13 mouse cellular contexts compared by ENCODE assay signal in the genomic region with DNA sequence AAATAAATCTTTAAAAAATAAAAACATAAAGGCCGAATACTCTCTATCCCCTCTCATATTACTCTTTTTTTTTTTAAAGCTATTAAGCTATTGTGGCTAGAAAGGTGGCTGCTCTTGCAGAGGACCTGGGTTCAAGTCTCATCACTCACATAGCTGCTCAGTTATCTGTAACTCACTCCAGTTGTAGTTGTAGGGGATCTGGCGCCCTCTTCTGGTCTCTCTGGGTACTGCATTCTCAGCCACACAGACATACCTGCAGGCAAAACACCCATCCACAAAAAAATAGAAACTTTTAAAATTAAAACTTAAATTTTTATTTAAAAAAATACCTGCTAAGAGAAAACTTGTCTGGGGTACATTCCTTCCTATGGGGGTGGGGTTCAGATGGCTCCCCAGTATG.
DNase-seq lines count a peak whose midpoint lies in the region; ATAC-seq and TF ChIP-seq lines count a peak whose summit lies in the region.
"Had no signal": no experiment of that assay in that cellular context is flagged by ENCODE, and none has a peak within 500 bp of the region (broad histone marks: within the 10 kb centered on the region; RNA-seq: fewer than 3 reads in every experiment).

No protein-coding gene starts in this region.

- no peaks in the 10 kb centered on the region for H3K4me1 ChIP-seq in kidney, adult 2 months (ENCODE audit: control insufficient read depth, insufficient read depth, low read length)
- H3K4me1 ChIP-seq in kidney, embryonic 15.5 days: peaks cover 9% of the 10 kb centered on the region; the same call in 1 of the 2 replicates
- H3K4me1 ChIP-seq in G1E (ENCODE audit: insufficient read depth, low read depth, low read length): no peaks in the 10 kb centered on the region

- no peak overlapping the region for H3K27ac ChIP-seq in kidney, adult 2 months (ENCODE audit: insufficient read depth, low read depth, low read length)
- H3K27ac ChIP-seq in kidney, embryonic 15.5 days: no peak overlapping the region
- H3K27ac ChIP-seq: embryonic facial prominence, embryonic 15.5 days; midbrain, embryonic 12.5 days had no signal

- H3K9ac ChIP-seq in kidney, embryonic 15.5 days: no peak overlapping the region
- H3K9ac ChIP-seq: embryonic facial prominence, embryonic 15.5 days; midbrain, embryonic 12.5 days had no signal

- 51% methylated on average over 2 of the region's 2 CpGs for WGBS in kidney, adult 2 months
- 51% methylated on average over 2 of the region's 2 CpGs for WGBS in kidney, embryonic 15.5 days

- DNase-seq in kidney, adult 2 months: peak; percentile 30
- DNase-seq in A20 (ENCODE audit: low read depth, low spot score): peak; percentile 62
- no peak for DNase-seq in G1E (ENCODE audit: low spot score)
- no peak for DNase-seq in ovary, postnatal 14 days (ENCODE audit: low spot score)
- DNase-seq in urinary bladder, adult 2 months (ENCODE audit: low spot score): no peak
- DNase-seq: adrenal gland, adult 8-10 months; heart, adult 18-20 months; right cerebral cortex, postnatal 14 days had no signal

- no peak overlapping the region for H3K4me2 ChIP-seq in kidney, embryonic 15.5 days
- H3K4me2 ChIP-seq: embryonic facial prominence, embryonic 15.5 days; midbrain, embryonic 12.5 days had no signal

- H3K9me3 ChIP-seq in kidney, embryonic 15.5 days (replicated peaks): no peaks in the 10 kb centered on the region
- peaks cover 15% of the 10 kb centered on the region for H3K9me3 ChIP-seq in G1E (replicated peaks)
- H3K9me3 ChIP-seq: embryonic facial prominence, embryonic 15.5 days; midbrain, embryonic 12.5 days had no signal

- H3K4me3 ChIP-seq in kidney, adult 2 months (ENCODE audit: insufficient read depth, low read depth, low read length): no peak overlapping the region
- H3K4me3 ChIP-seq in kidney, embryonic 15.5 days (replicated peaks): no peak overlapping the region
- no peak overlapping the region for H3K4me3 ChIP-seq in G1E (ENCODE audit: low read depth, low read length)
- H3K4me3 ChIP-seq: embryonic facial prominence, embryonic 15.5 days; midbrain, embryonic 12.5 days had no signal

- H3K36me3 ChIP-seq in kidney, adult 2 months (ENCODE audit: control insufficient read depth, insufficient read depth, low read length): no peaks in the 10 kb centered on the region
- H3K36me3 ChIP-seq in kidney, embryonic 15.5 days: no peaks in the 10 kb centered on the region
- no peaks in the 10 kb centered on the region for H3K36me3 ChIP-seq in G1E (replicated peaks)
- H3K36me3 ChIP-seq: embryonic facial prominence, embryonic 15.5 days; midbrain, embryonic 12.5 days had no signal

- no peak for ATAC-seq in kidney, embryonic 15.5 days (replicated peaks; ENCODE audit: low FRiP score)
- no peak for ATAC-seq in G1E (ENCODE audit: extremely low read depth, insufficient number of reproducible peaks, low FRiP score, poor library complexity, severe bottlenecking)
- peak; percentile 51; the same call in 1 of the 2 replicates for ATAC-seq in megakaryocyte progenitor cell, adult 5-6 weeks (replicated peaks; ENCODE audit: poor library complexity)
- no peak for ATAC-seq in erythroid progenitor cell, adult 5-6 weeks (replicated peaks; ENCODE audit: low FRiP score, poor library complexity, severe bottlenecking)

- peak; percentile 50 for TF ChIP-seq CTCF in kidney, adult 2 months (conservative IDR thresholded peaks at IDR 0.05; ENCODE audit: insufficient read depth, insufficient read length, low read depth, low read length)
- peak; percentile 72 for TF ChIP-seq CTCF in G1E (IDR thresholded peaks at IDR 0.05; ENCODE audit: low read depth, low read length)

- no peak for TF ChIP-seq POLR2A in kidney, adult 2 months (IDR thresholded peaks at IDR 0.05; ENCODE audit: low read depth, low read length)

- no peaks in the 10 kb centered on the region for H3K27me3 ChIP-seq in kidney, adult 2 months (replicated peaks; ENCODE audit: control insufficient read depth, insufficient read depth, low read length)
- H3K27me3 ChIP-seq in kidney, embryonic 15.5 days: peaks cover 6% of the 10 kb centered on the region; the same call in 1 of the 2 replicates
- no peaks in the 10 kb centered on the region for H3K27me3 ChIP-seq in G1E (ENCODE audit: insufficient read depth, low read length)

Comparison
In these comparisons a context has a peak if more than half of its experiments do, and no peak if none do; other contexts are left out.
1. DNase-seq: peak in kidney, adult 2 months (single experiment) and A20 (single experiment); none in G1E (single experiment), ovary, postnatal 14 days (single experiment) and urinary bladder, adult 2 months (single experiment).